Mouse (Mus musculus) gastrocnemius, postnatal 36 days (tissue): ENCODE measurements around the gene Peg3. TPM values are rescaled to one million over a fixed set of nuclear protein-coding genes. Genes with fewer than 3 reads are reported as not detected.
"Not testable (repeated sequence)": the region's sequence is repeated elsewhere in the genome, so short reads cannot be mapped to it uniquely, and the experiment has no call there.

Experiments used
- DNase-seq, 2 experiments: peaks; one replicate each; pipeline ENCODE4 v3.0.0; 2022
- intact Hi-C: fragments of 180-260 bp; cut with DNase I; formaldehyde crosslinking; loops from one replicate; pipeline ENCODE4 v1.15.1; 2025
- long read RNA-seq, 2 experiments: library from polyadenylated mRNA; stranded (forward); transcript quantifications; one replicate each; pipeline ENCODE4 v2.0.0; 2021
- total RNA-seq, 2 experiments: library from RNA; stranded (reverse); gene quantifications; 2 replicates each; pipeline ENCODE4 v1.2.3; 2021

Peg3 gene
- 10 to 100 TPM in 1 of 2 experiments, 1 to 10 TPM in 1; 9.0 to 11.3 TPM for total RNA-seq
- long read RNA-seq, experiment 1, partial matches to known transcripts, result 0 of 8 reads
- long read RNA-seq, experiment 1, other reads (novel, unspliced or antisense), result 8 of 8 reads
- long read RNA-seq, experiment 2, full-length matches to known transcripts, result 1 of 7 reads
- long read RNA-seq, experiment 2, partial matches to known transcripts, result 0 of 7 reads
- long read RNA-seq, experiment 2, other reads (novel, unspliced or antisense), result 6 of 7 reads

GRCm38 (mm10) chr7:6730241-6730640 is at the start of gene Peg3, which contains the start of gene Usp29:
Gene Peg3 (minus strand): TSS chr7:6730431.
Gene Usp29 (plus strand): TSS chr7:6730578.
- peak; percentile 61 to 76 for DNase-seq
- intact Hi-C loops, result loop anchor here (1.0 kb wide), 1 partner anchor 188 kb away; no protein-coding TSS in a partner anchor

- no peak for DNase-seq
- intact Hi-C loops, result no loop called here
Observed at GRCm38 (mm10) chr7:6779172-6779571, 48.9 kb upstream of the Peg3 start.

DNA sequence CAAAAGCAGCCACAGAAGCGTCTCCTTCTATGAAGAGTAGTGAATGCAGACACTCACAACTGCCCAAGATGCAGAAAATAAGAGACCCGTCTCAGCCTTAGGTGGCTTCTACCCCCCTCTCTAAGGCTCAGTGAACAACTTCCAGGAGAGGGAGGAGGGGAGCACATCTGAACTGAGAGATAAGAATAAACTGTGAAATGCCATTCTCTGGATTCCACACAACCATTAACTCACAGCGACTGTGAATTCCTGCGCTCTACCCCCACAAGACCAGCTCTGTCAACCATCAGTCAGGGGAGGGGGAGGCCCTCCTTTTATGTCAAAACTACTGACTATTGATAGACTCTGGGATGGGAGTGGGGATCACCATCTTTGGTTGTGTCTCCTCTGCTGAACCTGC is 47.5 kb upstream of the Peg3 start:
- no peak for DNase-seq
- intact Hi-C loops, result no loop called here

DNA sequence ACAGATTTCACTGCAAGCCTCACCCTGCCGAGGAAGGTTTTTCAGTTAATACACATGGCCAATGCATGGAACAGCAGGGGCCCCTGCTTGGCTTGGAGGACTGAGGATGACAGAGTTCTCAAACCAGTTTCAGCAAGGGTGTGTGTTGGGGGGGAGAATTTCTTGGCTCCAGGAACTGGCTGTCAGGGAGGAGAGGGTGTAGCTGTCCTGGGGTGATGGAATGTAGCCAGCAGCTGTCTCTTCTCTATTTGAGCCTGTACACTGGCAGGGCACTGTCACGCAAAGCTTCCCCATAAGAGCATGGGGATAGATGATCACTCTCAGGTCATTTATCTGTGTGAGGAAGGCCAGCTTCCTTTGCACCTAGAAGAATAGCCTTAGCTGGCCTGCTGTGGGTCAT is 46.9 kb upstream of the Peg3 start:
- intact Hi-C loops, result no loop called here
- no peak for DNase-seq

GRCm38 (mm10) chr7:6776314-6777059 is 46.3 kb upstream of the Peg3 start:
- intact Hi-C loops, result no loop called here
- DNase-seq, result no peak

- intact Hi-C loops, DNase-seq: not testable (repeated sequence)
Observed at GRCm38 (mm10) chr7:6773865-6774413, 43.7 kb upstream of the Peg3 start.

- intact Hi-C loops, result no loop called here
Observed at GRCm38 (mm10) chr7:6770286-6770685, 40.1 kb upstream of the Peg3 start.

DNA sequence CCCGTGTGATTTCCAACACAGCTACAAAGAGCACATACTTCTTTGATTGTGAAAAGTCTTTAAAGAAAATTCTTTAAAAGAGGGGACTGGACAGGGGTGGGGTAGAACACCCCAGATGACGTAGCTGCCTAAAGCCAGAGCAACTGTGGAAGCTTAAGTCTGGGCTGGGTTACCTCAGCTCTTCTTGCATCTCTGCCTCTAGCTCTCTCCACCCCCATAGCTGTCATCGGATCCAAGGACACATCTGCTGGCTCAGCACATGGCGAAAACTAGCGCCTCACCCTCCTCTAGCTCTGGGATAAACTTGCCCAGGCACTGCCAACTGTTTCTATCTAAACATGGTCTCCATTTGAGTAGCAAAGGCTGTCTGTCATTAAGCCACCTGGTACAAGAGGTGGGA is 35.0 kb upstream of the Peg3 start:
- DNase-seq, result peak in 1 of 2 experiments; percentile 16
- intact Hi-C loops, result no loop called here

More at GRCm38 (mm10) chr7:6770286-6770685, 40.1 kb upstream of the Peg3 start:
- peak; percentile 28 to 37 for DNase-seq

DNA sequence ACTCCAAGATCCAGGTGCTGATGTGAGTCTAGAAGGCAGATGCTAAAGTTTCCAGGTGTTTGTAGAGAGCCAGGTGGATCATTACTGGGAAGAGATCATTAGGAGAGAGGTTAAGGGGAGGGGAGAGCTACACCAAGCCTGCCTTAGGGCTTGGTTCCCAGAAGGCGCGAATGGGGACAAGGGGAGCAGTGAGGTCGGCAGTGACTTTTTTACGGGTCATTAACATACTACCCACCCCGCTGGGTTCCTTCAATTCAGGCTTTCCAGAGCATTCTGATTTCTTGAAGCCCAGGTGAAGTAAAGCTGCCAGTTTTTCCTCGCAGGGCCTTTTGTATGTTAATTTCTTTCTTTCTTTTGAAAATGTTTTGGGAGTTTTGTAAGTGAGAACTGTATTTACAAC is 29.9 kb upstream of the Peg3 start:
- no peak for DNase-seq
- intact Hi-C loops, result no loop called here

DNA sequence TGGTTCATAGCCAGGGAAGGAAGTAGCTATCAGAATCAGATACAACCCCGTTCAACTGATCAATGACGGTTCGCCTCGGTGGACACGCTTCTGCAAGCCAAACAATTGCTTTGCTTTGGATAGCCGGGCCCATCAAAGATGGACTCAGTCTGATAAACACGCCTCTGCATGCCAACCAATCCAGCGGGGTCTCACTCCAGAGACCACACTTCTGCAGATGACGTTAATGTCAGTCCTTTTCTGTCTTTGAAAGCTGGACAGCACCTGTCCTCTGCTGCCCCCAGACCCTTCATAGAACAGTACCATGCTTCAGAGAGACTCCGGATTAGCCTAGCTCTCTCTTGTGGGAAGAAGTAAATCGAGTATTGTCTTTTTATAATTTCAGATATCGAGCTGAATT is 29.5 kb upstream of the Peg3 start:
- DNase-seq, result no peak
- intact Hi-C loops, result no loop called here

DNA sequence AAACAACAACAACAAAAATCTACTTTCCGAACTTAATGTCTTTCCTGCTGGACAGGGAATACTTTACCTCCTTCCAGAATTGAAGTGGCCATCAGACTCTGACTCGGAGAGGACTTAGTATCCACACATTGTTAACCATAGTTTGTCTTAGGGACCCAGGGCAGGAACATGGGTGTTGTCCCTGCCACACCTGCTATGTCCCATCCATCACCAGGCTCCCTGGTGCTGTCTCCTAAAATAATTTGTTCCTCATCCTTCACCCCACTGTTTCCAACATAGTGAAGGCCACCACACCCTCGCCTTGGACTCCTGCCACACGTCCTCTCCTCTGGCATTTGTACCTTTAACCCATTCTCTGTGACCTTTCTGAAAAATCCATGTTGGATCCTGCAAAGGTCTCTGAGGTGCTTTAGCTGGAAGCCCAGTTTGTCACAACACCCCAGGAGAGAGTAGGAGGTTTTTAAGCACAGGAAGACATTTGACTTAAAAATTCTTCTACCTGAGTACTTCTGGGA is 26.6 kb upstream of the Peg3 start:
- intact Hi-C loops, result no loop called here

DNA sequence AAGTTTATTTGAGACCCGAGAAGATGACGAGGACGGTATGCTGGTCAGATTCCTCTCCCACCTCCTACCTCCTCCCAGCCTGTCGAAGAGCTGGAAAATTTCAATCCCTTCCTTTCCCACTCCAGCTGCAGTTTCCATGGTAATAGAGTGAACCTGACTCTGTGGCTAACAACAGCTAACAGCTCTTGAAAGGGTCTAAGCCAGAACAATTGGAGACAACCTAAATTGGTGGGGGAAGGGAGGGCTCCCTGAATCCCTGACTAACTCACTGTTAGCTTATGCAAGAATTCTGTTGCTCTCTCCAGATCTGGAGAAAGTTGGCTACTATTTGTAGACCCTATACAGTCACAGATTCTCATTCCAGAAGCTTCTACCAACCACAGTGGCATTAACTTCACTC is 23.2 kb upstream of the Peg3 start:
- intact Hi-C loops, result no loop called here
- no peak for DNase-seq

More for the DNA sequence above, 26.6 kb upstream of the Peg3 start:
- no peak for DNase-seq

DNA sequence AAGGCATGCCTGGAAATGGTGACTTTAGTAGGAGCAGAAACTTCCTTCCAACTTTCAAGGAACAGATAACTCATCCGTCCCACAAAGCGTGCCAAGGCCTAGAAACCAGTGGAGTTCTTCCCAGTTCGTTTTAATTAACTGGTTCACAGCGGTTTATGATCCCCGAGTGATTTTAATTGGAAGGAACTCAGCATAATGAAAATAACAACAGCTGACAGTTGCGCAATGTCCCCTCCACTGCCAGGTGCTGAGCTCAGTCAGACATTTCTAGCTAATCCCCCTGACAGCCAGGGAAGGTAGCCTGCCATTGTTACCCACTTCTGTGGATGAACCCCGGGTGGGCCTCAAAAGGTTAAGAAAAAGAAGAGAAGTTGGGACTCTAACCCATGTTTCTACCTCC is 19.0 kb upstream of the Peg3 start:
- intact Hi-C loops, result no loop called here
- peak; percentile 54 to 58 for DNase-seq

DNA sequence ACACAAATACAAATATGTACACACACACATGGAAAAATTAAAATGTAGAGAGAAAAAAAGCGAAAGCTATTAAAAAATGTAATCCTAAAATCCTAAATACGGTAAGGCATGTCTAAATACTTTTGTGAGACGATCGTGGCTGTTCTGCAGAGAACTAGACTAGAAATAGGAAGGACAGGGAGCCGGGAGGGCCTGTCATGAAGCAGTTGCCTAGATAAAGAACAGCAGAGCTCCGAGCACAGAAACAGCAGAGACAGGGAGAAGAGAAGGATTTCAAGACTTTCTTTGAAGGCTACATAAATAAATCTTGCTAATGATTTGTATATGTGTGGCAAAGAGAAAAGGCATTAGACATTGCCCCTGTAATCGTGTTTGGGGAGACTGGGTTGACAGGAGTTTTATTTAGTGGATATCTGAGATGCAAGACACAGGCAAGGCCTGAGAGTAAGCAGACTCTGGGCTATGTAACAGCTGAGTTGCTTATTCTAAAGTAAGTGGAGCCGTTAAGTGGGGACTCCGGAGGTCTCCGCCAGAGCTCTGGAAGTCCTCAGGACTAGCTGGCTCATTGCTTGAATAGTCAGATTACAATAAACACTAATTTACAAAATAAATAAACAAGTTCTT is 14.2 kb upstream of the Peg3 start:
- intact Hi-C loops, result no loop called here
- DNase-seq, result no peak

DNA sequence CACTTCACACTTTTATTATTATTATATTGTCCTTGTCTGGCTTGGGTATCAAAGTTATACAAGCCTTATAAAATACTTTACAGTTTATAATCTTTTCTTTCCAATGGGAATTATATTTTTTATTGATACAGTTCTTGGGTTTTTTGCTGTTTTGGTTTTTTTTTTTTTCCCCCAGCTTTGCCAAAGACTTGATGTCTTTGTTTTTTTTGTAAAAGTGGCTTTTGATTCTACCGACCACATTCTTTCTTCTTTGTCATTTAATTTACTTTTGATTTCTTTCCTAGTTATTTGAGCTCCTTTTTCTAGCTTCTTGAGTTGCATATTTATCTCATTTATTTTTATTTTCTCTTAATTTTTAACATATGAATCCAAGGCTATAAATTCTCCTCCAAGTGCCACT is 5.8 kb upstream of the Peg3 start:
- no peak for DNase-seq
- intact Hi-C loops, result loop anchor here (5.0 kb wide), 1 partner anchor 91 kb away; no protein-coding TSS in a partner anchor

GRCm38 (mm10) chr7:6731930-6732329 is 1.7 kb upstream of the Peg3 start:
- intact Hi-C loops, result no loop called here
- DNase-seq, result no peak

GRCm38 (mm10) chr7:6731373-6731772 is 1.1 kb upstream of the Peg3 start:
- DNase-seq, result no peak
- intact Hi-C loops, result no loop called here

GRCm38 (mm10) chr7:6730801-6731200 is 570 bp upstream of the Peg3 start:
- intact Hi-C loops, result loop anchor here (1.0 kb wide), 1 partner anchor 188 kb away; no protein-coding TSS in a partner anchor

DNA sequence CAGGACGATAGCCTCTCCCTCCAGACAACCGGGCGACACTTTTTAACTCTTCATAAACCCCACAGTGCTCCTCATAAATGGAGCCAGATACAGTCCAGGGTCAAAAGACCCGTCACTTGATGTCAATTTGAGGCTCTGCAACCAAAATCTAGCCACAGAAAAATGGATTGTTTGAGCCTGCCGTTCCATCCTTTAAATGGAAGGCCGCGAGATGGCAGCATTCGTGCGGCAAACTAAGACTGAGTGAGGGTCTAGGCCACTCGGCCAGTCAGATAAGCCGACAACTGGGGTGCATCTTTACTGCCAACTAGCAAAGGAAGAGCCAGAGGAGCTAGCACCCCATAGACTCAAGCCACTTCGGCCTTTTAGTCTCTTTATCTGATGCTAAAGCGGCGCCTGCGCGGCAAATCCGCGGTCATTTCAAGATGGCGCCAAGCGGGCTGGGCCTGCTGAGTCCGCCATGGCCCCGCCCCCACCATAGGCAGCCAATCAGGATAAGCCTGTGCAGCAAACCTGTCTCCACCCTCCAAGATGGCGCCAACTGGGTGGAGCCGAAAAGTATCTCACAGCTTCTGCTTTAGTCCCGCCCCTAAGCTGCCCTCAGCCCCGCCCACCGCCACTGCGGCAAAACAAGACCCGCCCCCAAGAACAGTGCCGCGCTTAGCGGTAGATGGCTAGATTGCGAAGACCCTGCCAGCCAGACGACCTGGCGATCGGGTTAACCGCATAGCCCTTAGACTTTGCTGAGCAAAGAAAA is 992 bp downstream of the Peg3 start:
- peak; percentile 90 to 95 for DNase-seq
- intact Hi-C loops, result loop anchor here (10.0 kb wide), 2 partner anchors 294 to 374 kb away; partner anchors contain the start of gene Olfr1344

More at GRCm38 (mm10) chr7:6730801-6731200, 570 bp upstream of the Peg3 start:
- no peak for DNase-seq
